Mouse (Mus musculus): Measurements from ENCODE around the gene Rhbdd2.

DNA sequence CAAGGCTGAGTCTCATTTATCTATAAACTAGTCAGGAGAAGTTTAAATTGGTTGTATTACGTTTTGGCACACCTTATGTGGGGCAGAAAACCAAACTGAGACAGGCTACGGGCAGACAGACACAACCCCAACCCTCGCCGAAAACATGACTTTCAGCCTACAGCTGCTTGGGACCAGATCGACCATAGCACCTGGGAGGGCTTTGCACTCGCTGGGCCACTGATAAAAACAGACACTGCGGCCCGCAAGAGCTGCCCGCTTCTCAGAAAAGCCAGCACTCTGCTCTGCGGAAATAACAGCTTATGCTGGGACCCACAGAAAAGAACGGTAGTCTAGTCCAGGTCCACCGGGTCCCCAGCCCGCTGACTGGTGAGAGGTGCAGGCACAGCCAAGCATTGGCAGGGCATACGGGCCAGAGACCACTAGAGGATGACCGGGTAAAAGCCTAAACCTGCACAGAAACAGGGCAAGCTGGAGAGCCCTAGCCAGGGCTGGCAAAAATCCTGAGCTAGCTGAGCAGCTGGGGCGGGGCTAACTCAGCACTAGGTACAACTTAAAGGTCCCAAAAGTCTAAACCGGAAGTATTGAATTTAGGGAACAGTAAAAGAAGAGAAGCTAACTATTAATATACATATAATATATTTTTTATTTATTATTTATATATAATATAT lies 25.4 kb downstream of the Rhbdd2 start:
- TF ChIP-seq CTCF (IDR thresholded peaks at IDR 0.05; ENCODE audit: borderline replicate concordance, insufficient read depth, low read length), result no peak
- no peak for TF ChIP-seq POLR2A (IDR thresholded peaks at IDR 0.05; ENCODE audit: low read depth, low read length)
